Mouse (Mus musculus) CD8-positive naive resting alpha-beta T cell, adult 57 days (primary cell): Measurements from ENCODE around the gene Gm21797. TPM values are rescaled to one million over a fixed set of nuclear protein-coding genes. Genes with fewer than 3 reads are reported as not detected.

Experiments
- total RNA-seq: library from RNA; stranded (reverse); gene quantifications from one replicate; pipeline ENCODE4 v1.2.4, GENCODE M21; 2023

Gm21797 gene
- not detected for total RNA-seq

DNA sequence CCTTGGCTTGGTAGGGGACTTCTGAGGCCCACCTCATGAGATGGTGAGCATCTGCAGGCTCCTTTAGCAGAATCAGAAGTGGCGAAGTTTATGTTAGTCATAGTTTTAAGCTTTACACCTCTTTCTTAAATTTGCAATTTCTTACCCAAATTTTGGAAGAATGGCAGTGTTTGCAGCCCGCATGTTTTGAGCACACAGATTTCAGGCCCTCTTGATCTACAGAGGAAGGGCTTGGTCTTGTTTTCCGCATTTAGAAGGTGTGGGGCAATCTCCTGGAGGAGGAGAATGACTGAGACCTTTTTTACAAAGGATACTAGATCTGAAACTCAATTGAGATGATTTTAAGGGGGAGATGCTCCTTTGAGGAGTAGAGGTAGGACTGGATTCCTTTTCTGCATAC is at the start of gene Gm21797:
Gene Gm21797 (minus strand): TSS at position 101 of the 400 bp plus-strand sequence.

GRCm38 (mm10) chrY:40804614-40805013 is 29.0 kb upstream of the Gm21797 start, which contains the start of gene Gm20795:
TSS of gene Gm20795 (plus strand) at chrY:40804914.

Other genes starting within 250 kb of the Gm21797 start
- not detected for gene Gm21852, start 123.8 kb downstream of the Gm21797 start, total RNA-seq
- not detected for gene Gm20795, start 29.1 kb upstream of the Gm21797 start, total RNA-seq